Mouse (Mus musculus) hindbrain, postnatal 0 days (tissue): ENCODE results near the gene Epc2. TPM values are rescaled to one million over a fixed set of nuclear protein-coding genes. Genes with fewer than 3 reads are reported as not detected.

Experiments
- ATAC-seq: fragments of 200-750 bp; cut with Nextera tagmentation; 2 replicates; pipeline ENCODE4 v1.8.0; 2017; ENCODE audit warnings: mild to moderate bottlenecking, moderate TSS enrichment, moderate library complexity
- DNase-seq: peaks from one replicate; pipeline ENCODE4 v3.0.0-alpha.2; 2015; ENCODE audit warnings: low spot score
- H3K27ac ChIP-seq: fragments of 300-500 bp; sonication (generic); 2 replicates; pipeline ENCODE4 v1.5.1; 2014; ENCODE audit warnings: mild to moderate bottlenecking
- H3K27me3 ChIP-seq: fragments of 300-500 bp; sonication (generic); 2 replicates; pipeline ENCODE4 v1.6.1; 2014; ENCODE audit warnings: low read length, mixed read lengths; ENCODE audit not compliant: insufficient read depth
- H3K36me3 ChIP-seq: fragments of 300-500 bp; sonication (generic); 2 replicates; pipeline ENCODE4 v1.6.1; 2014; ENCODE audit warnings: low read length, mixed read lengths; ENCODE audit not compliant: insufficient read depth
- H3K4me1 ChIP-seq: fragments of 300-500 bp; sonication (generic); 2 replicates; pipeline ENCODE4 v1.6.1; 2014; ENCODE audit warnings: antibody characterized with exemption, low read length, mixed read lengths; ENCODE audit not compliant: insufficient read depth
- H3K4me2 ChIP-seq: fragments of 300-500 bp; sonication (generic); 2 replicates; pipeline ENCODE4 v1.6.1; 2014; ENCODE audit warnings: low read depth, mild to moderate bottlenecking, low read length, moderate library complexity, mixed read lengths
- H3K4me3 ChIP-seq: fragments of 300-500 bp; sonication (generic); 2 replicates; pipeline ENCODE4 v1.5.1; 2014; ENCODE audit warnings: low read length
- H3K9ac ChIP-seq: fragments of 300-500 bp; sonication (generic); replicated peaks from 2 replicates; pipeline ENCODE4 v1.6.1; 2014; ENCODE audit warnings: mild to moderate bottlenecking, low read length, moderate library complexity, mixed read lengths
- H3K9me3 ChIP-seq: fragments of 300-500 bp; sonication (generic); 2 replicates; pipeline ENCODE4 v1.6.1; 2016; ENCODE audit warnings: low read length, mixed read lengths
- CTCF ChIP-seq: IDR thresholded peaks from 2 replicates; pipeline ENCODE4 v1.5.1; 2016; ENCODE audit warnings: antibody characterized with exemption, control low read depth, low read depth
- WGBS: fragments of 180-500 bp; shearing (Covaris S2); extraction: QIAGEN DNeasy Blood & Tissue Kit; methylation state at CpG from one replicate; pipeline ENCODE4 v1.1.7; 2014; 5-methylcytosine and 5-hydroxymethylcytosine counted together
- polyA plus RNA-seq: library from polyadenylated mRNA; unstranded; fragments of >200 nt; fragmentation: Nextera tagmentation; extraction: Ambion mirVana; gene quantifications from 2 replicates; pipeline ENCODE4 v1.2.1, GENCODE M21; 2015
- total RNA-seq: library from RNA; depleted of rRNA; stranded (reverse); fragments of >200 nt; gene quantifications from 2 replicates; pipeline ENCODE4 v1.2.3, GENCODE M21; 2014

The Epc2 gene
- total and polyA plus RNA-seq, 2 experiments from 2014 or later, result 7.8 to 28.6 TPM

- peak overlapping the region; percentile 89 for H3K4me2 ChIP-seq
- H3K4me1 ChIP-seq, result no peaks in the 10 kb centered on the region
- no peaks in the 10 kb centered on the region for H3K9me3 ChIP-seq
- H3K27ac ChIP-seq, result 0 out of 2 replicates have a peak overlapping the region, but pooled peaks have one; percentile 99
- 9% methylated on average over 4 of the region's 4 CpGs for WGBS
- DNase-seq (no peak), ATAC-seq (no peak)
- H3K36me3 ChIP-seq, result no peaks in the 10 kb centered on the region
- H3K4me3 ChIP-seq, result peak overlapping the region; percentile 90
- H3K9ac ChIP-seq, result no peak overlapping the region; the same call in 1 of the 2 replicates
- H3K27me3 ChIP-seq, result no peaks in the 10 kb centered on the region
- TF ChIP-seq CTCF, result no peak
Measured at GRCm38 (mm10) chr2:49450467-49450866, 819 bp upstream of the Epc2 start.

GRCm38 (mm10) chr2:49451637-49452211 is 438 bp downstream of the Epc2 start:
- under 1% methylated on average over 52 of the region's 64 CpGs for WGBS
- 0 out of 2 replicates have a peak, but pooled peaks have one; percentile 16 for TF ChIP-seq CTCF
- Histone ChIP-seq H3K36me3 (no peaks in the 10 kb centered on the region), H3K9me3 (no peaks in the 10 kb centered on the region), H3K27me3 (no peaks in the 10 kb centered on the region), H3K4me1 (no peaks in the 10 kb centered on the region), H3K4me2 (peak overlapping the region; percentile 94), H3K9ac (peak overlapping the region; percentile 96), H3K4me3 (peak overlapping the region; percentile 90), H3K27ac (peak overlapping the region; percentile 99)
- DNase-seq, result peak; percentile 98
- ATAC-seq, result peak; percentile 91

GRCm38 (mm10) chr2:49452451-49453081 is 1.3 kb downstream of the Epc2 start:
- under 1% methylated on average over 37 of the region's 37 CpGs for WGBS
- H3K9me3 ChIP-seq, result no peaks in the 10 kb centered on the region
- ATAC-seq (peak; percentile 49), DNase-seq (peak; percentile 91)
- no peak for TF ChIP-seq CTCF
- H3K36me3 ChIP-seq, result no peaks in the 10 kb centered on the region
- peak overlapping the region; percentile 90 for H3K4me3 ChIP-seq
- H3K27me3 ChIP-seq, result no peaks in the 10 kb centered on the region
- no peaks in the 10 kb centered on the region for H3K4me1 ChIP-seq
- H3K4me2 ChIP-seq, result peak overlapping the region; percentile 94
- peak overlapping the region; percentile 99 for H3K27ac ChIP-seq
- peak overlapping the region; percentile 96 for H3K9ac ChIP-seq

- Histone ChIP-seq H3K27me3 (no peaks in the 10 kb centered on the region), H3K4me1 (no peaks in the 10 kb centered on the region), H3K4me2 (no peak overlapping the region), H3K9me3 (no peaks in the 10 kb centered on the region), H3K9ac (no peak overlapping the region), H3K27ac (no peak overlapping the region), H3K4me3 (no peak overlapping the region), H3K36me3 (no peaks in the 10 kb centered on the region)
- peak; percentile 37 for TF ChIP-seq CTCF
- 83% methylated on average over 2 of the region's 2 CpGs for WGBS
- DNase-seq, result peak; percentile 17
- ATAC-seq, result no peak
Measured at GRCm38 (mm10) chr2:49457797-49458196, 6.5 kb downstream of the Epc2 start.

GRCm38 (mm10) chr2:49465672-49466222 is 14.5 kb downstream of the Epc2 start:
- Histone ChIP-seq H3K4me1 (no peaks in the 10 kb centered on the region), H3K36me3 (no peaks in the 10 kb centered on the region), H3K27me3 (no peaks in the 10 kb centered on the region), H3K4me3 (no peak overlapping the region), H3K9ac (no peak overlapping the region), H3K9me3 (no peaks in the 10 kb centered on the region), H3K4me2 (no peak overlapping the region), H3K27ac (no peak overlapping the region)
- no peak for ATAC-seq
- 74% methylated on average over 3 of the region's 3 CpGs for WGBS
- no peak for TF ChIP-seq CTCF
- DNase-seq, result no peak

- no peak overlapping the region for H3K4me2 ChIP-seq
- H3K36me3 ChIP-seq, result no peaks in the 10 kb centered on the region
- H3K9me3 ChIP-seq, result no peaks in the 10 kb centered on the region
- H3K4me1 ChIP-seq, result no peaks in the 10 kb centered on the region
- DNase-seq (no peak), ATAC-seq (no peak)
- TF ChIP-seq CTCF, result no peak
- H3K4me3 ChIP-seq, result no peak overlapping the region
- H3K27ac ChIP-seq, result no peak overlapping the region
- 92% methylated on average over 1 of the region's 1 CpGs for WGBS
- no peaks in the 10 kb centered on the region for H3K27me3 ChIP-seq
- no peak overlapping the region for H3K9ac ChIP-seq
Measured at GRCm38 (mm10) chr2:49467038-49467437, 15.8 kb downstream of the Epc2 start.

- Histone ChIP-seq H3K9ac (no peak overlapping the region), H3K27me3 (no peaks in the 10 kb centered on the region), H3K4me2 (no peak overlapping the region), H3K36me3 (no peaks in the 10 kb centered on the region), H3K27ac (no peak overlapping the region), H3K9me3 (no peaks in the 10 kb centered on the region), H3K4me1 (no peaks in the 10 kb centered on the region), H3K4me3 (no peak overlapping the region)
- 88% methylated on average over 3 of the region's 3 CpGs for WGBS
- DNase-seq, result no peak
- no peak for ATAC-seq
- no peak for TF ChIP-seq CTCF
Measured at GRCm38 (mm10) chr2:49471188-49471587, 19.9 kb downstream of the Epc2 start.
